Mouse (Mus musculus) frontal cortex, adult 2 months (tissue): Measurements from ENCODE around the gene Emc7. TPM values are rescaled to one million over a fixed set of nuclear protein-coding genes. Genes with fewer than 3 reads are reported as not detected.

Experiments
- DNase-seq, 2 experiments: peaks; one replicate each; pipeline ENCODE4 v3.0.0; 2022; ENCODE audit warnings: low spot score in 1 of 2; ENCODE audit errors: extremely low spot score in 1 of 2
- polyA plus RNA-seq: library from polyadenylated mRNA; depleted of rRNA; stranded (reverse); fragments of >200 nt; gene quantifications from 2 replicates; pipeline ENCODE4 v1.2.3, GENCODE M21; 2012; rRNA removed

Emc7 gene
- polyA plus RNA-seq, 1 experiment: 32.1 TPM

- DNase-seq: no peak
Measured at GRCm38 (mm10) chr2:112517218-112517617, 62.4 kb downstream of the Emc7 start.

- DNase-seq: no peak
Measured at GRCm38 (mm10) chr2:112518541-112518940, 63.7 kb downstream of the Emc7 start.

- DNase-seq: no peak
Measured at GRCm38 (mm10) chr2:112520526-112521482, 66.0 kb downstream of the Emc7 start.

Other genes starting within 250 kb of the Emc7 start
- gene Lpcat4, start 215.5 kb upstream of the Emc7 start, polyA plus RNA-seq: 245 and 291 TPM in 2 replicates
- gene Nutm1, start 195.7 kb upstream of the Emc7 start, polyA plus RNA-seq: 0.06 TPM in 1 of 2 replicates, not detected in the other
- gene Nop10, start 193.1 kb upstream of the Emc7 start, polyA plus RNA-seq: 79.1 and 85.5 TPM in 2 replicates
- 106 and 115 TPM in 2 replicates for gene Slc12a6, start 189.2 kb upstream of the Emc7 start, polyA plus RNA-seq
- 0.18 TPM in 1 of 2 replicates, not detected in the other for gene Gm21985, start 188.7 kb upstream of the Emc7 start, polyA plus RNA-seq
- gene Emc4, start 87.0 kb upstream of the Emc7 start, polyA plus RNA-seq: 202 and 210 TPM in 2 replicates
- gene Katnbl1, start 75.8 kb upstream of the Emc7 start, polyA plus RNA-seq: 11.4 and 14.5 TPM in 2 replicates
- 0.06 and 0.12 TPM in 2 replicates for gene Chrm5, start 25.8 kb downstream of the Emc7 start, polyA plus RNA-seq
- 8.7 and 9.1 TPM in 2 replicates for gene Aven, start 38.0 kb downstream of the Emc7 start, polyA plus RNA-seq